Mouse (Mus musculus): ENCODE measurements at regions not wholly inside any gene's neighbourhood (a gene's known extent, or its start where the extent isn't known, plus 50 kb on each side); places are given as distances from the start of the nearest gene placed in this dataset.
"Not testable (repeated sequence)": the region's sequence is repeated elsewhere in the genome, so short reads cannot be mapped to it uniquely, and the experiment has no call there.

DNA sequence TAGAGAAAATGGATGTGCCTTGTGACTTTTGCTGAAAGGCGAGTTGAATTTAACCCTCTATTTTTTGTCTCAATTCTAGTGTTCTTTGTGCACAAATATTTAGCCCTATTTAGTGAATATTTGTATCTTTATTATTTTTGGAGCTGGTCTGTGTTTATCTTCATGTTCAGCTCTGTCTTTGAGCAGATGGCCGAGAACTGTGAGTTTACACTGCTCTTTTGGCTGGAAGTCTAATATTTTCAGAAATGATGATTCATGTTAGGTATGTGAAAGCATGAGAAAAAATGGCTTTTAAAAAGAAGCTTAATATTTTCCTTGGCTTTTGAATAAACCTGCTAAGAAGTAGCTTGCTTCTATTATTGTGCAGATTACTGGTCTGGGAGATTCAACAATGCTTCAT is 505.4 kb downstream of the Sema5a start:
- DNase-seq = no peak

GRCm38 (mm10) chr15:32751991-32752390 is 507.4 kb downstream of the Sema5a start:
- DNase-seq = peak; percentile 60 to 66

- DNase-seq = peak; percentile 53 to 56
These were observed 515.5 kb downstream of the Sema5a start for GRCm38 (mm10) chr15:32760141-32760540.

DNA sequence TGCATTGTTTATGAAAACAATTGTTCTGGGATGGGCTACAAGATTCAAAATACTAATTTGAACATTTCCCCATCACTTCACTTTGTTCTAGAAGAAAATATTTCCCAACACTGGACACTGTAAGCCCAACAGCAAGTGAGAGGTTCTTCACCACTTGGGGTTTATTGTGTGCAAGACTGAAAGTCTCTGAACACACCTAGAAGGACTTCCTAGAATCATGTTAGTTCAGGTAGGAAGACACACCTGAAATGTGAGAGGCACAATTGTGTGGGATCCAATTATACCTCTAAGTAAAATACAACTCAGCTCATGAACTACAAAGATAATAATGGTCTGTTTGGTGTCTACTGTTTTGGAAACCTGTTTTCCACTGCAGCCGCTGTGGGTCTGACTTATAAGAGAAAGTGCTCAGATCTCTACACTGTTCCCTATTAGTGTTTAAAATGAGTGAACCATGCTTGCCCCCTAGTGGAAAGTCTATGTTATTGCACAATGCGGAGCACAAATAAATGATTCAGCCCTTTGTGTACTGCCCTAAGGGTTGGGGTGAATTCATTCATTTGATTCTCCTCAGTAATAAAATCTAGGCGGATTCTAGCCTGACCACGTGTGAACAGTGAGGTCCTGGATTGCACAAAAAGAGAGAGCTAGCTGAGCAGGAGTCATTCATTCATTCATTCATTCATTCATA is 521.5 kb downstream of the Sema5a start:
- DNase-seq = peak; percentile 62 to 69

DNA sequence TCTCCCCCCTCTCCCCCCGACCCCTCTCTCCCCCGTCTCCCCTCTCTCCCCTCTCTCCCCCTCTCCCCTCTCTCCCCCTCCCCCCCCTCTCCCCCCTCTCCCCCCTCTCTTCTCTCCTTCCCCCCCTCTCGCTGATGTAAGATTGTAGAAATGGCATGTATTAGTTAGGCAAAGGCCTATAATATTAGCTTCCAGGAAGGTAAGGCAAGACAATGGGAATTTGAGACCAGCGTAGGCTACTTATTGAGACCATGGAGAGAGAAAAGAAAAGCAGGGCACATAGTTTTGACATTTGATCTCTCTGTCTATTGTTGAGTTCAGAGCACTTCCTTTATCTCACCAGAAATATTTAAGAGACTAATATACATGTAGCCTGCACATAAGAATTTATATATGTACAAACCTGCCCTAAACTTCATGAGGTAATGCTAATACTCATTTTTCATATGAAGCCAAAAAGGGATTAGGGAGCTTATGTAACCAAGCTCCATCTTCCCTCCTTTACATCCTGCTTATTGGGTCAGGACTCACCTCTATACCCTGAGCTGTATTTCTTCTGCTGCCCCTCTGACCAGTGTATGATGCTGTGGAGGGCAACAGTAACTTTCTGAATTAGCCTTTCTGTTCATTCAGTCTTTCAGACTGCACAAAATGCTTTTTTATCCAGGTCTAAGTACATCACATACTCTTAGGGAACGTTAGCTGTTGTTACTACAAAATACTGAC is 522.3 kb downstream of the Sema5a start:
- no peak for DNase-seq

- not testable (repeated sequence) for DNase-seq
These were observed 533.6 kb downstream of the Sema5a start for GRCm38 (mm10) chr15:32778226-32778598.

DNA sequence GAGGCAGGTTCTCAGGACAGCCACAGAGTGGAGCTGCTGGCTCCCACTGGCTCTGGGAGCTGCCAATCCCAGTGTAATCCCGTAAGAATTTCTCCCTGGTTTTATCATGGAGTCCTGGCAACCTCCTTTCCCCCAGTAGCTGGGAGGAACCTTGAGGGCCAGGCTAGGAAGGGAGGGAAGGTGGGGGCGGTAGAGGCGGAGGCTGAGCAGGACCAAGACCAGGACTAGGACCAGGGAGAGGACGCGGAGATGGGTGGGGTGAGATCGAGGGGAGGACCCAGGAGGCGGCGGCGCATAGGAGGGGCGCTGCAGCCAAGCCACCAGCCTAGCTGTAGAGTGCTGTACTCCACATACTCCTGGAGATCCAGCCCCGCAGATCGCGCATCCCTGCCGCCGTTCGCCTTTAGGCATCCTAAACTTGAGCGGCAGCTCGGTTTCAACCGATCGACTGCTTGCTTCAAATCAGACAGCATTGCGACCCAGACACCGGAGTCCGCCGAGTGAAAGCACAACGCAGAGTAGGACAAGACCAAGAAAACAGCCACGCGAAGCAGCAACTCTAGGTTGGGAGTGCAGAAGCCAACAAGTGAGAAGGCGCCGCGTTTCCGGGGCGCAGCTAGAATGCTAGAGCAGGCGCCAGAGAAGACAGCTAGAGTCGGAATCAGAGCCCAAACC is 534.1 kb downstream of the Sema5a start:
- peak; percentile 82 to 83 for DNase-seq

DNA sequence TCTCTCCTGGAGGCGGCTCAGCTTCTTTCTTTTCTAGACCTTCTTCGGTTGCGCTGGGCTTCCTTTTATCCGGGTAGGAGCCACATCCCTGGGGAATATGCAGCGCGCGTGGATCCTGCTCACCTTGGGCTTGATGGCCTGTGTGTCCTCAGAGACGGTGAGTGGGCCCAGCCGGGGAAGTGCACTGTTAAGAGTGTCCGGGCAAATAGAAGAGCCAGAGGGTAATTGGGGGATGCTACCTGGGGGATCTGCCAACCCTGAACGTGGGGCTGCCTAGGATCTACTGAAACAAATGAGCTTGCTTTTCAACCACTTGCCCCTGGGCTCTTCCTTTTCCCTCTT is 534.6 kb downstream of the Sema5a start:
- DNase-seq = not testable (repeated sequence)

- DNase-seq = not testable (repeated sequence)
These were observed 537.0 kb downstream of the Sema5a start for GRCm38 (mm10) chr15:32781609-32782008.

DNA sequence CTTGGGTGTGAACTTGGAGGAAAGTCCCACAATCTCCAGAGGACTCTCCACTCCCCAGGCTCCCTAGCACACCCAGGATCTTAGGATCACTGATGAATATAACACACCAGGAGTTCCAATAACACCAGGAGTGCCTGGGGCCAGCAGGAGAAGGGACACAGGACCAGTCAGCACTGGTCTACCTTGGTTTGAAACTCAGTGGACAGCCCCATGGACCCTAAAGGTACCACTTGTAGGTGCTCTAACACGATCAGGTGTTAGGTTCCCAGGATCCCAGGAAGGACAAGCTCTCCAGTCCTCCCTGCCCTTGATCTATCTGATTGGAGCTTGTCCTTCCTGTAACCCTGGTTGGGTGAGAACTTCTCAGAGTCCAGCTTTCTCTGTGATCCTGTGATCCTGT is 554.6 kb downstream of the Sema5a start:
- no peak for DNase-seq

- no peak for DNase-seq
These were observed 566.4 kb downstream of the Sema5a start for GRCm38 (mm10) chr15:32810849-32811632.

DNA sequence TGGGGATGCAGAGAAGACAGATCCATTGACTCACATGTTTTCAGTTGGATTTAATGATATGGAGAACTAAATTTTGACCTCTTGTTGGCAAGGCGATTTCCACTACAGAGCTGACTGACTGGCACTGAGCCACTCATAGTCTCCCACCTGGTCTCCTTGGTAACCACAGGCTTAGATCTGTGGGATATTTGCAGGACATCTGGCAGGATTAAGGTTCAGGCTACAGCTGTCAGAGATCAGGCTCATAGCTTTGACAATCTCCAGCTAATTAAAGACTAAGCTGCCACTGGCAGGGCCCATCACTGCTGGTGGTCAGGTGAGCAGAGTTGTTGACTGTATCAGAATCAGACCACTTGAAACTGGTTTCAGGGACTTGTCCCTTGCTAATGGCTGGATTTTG is 595.4 kb downstream of the Sema5a start:
- peak; percentile 14 to 17 for DNase-seq
